In the genomic region with DNA sequence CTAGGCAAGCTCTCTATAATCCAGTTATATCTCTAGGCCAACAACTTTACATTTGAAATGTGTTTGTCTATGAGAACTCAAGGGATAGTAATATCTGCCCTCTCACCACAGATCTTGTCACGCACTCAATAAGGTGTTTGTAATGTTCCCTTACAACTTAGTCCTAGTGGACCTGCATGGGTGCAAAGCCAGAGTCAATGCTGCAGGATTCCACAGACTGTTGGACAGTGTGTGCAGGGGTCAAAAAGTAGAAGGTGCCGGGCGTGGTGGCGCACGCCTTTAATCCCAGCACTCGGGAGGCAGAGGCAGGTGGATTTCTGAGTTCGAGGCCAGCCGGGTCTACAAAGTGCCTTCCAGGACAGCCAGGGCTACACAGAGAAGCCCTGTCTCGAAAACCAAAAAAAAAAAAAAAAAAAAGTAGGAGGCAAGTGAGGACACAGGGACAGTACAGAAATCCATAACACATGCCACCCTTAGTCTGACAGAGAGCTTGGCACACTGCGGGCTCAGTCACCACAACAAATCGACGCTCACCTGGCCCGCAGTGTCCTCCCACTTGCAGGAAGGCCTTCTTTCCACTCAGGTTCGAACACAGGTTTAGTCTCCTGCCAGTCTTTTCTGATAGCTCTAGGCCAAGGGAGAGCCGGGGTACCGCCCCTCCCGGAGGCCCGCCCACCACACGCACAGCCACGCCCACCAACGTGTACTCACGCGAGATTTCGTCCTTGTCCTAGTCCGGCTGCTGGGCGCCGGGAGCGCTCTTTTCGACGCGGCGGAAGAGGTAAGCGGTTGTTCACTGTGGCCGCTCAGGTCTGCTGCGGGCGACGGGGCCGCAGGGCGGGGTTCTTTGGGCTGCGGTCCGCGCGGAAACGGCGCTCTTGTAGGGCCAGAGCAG, we compare ENCODE assay signal across 8 mouse cellular contexts. TPM values are rescaled to one million over a fixed set of nuclear protein-coding genes. Genes with fewer than 3 reads are reported as not detected.
DNase-seq lines count a peak whose midpoint lies in the region; ATAC-seq lines count a peak whose summit lies in the region.

A gene (plus strand): TSS at position 712 of the 895 bp plus-strand sequence.

- 13% methylated on average over 45 of the region's 45 CpGs for WGBS in hindbrain, embryonic 15.5 days

- no peaks in the 10 kb centered on the region for H3K27me3 ChIP-seq in hindbrain, embryonic 15.5 days

- peaks cover 24% of the 10 kb centered on the region for H3K36me3 ChIP-seq in hindbrain, embryonic 15.5 days

- H3K4me3 ChIP-seq in hindbrain, embryonic 15.5 days, result peak within 1 kb of the TSS; percentile 80

- peak; percentile 97 for DNase-seq in T-cell, adult 2 months (ENCODE audit: low spot score)
- peak; percentile 97 to 98 for DNase-seq in cerebellum, postnatal 36 days
- DNase-seq in frontal cortex, postnatal 36 days (ENCODE audit: low spot score in 2 of 2), result peak; percentile 96
- DNase-seq in left cerebral cortex, adult 11 months (ENCODE audit: low spot score), result peak; percentile 93
- peak; percentile 98 to 99 for DNase-seq in lung, postnatal 4 days
- DNase-seq in retina, postnatal 7 days (ENCODE audit: low read depth, low spot score), result peak; percentile 92
- DNase-seq in urinary bladder, adult 2 months (ENCODE audit: low spot score), result peak; percentile 96

- no peaks in the 10 kb centered on the region for H3K9me3 ChIP-seq in hindbrain, embryonic 15.5 days

- peak within 1 kb of the TSS; percentile 78 for H3K9ac ChIP-seq in hindbrain, embryonic 15.5 days

- peak within 1 kb of the TSS; percentile 88 for H3K27ac ChIP-seq in hindbrain, embryonic 15.5 days (replicated peaks)

- peaks cover 50% of the 10 kb centered on the region for H3K4me1 ChIP-seq in hindbrain, embryonic 15.5 days (replicated peaks)

- peak within 1 kb of the TSS; percentile 87 for H3K4me2 ChIP-seq in hindbrain, embryonic 15.5 days

- ATAC-seq in hindbrain, embryonic 15.5 days (ENCODE audit: low FRiP score, low read depth), result peak; percentile 99

RNA-seq across cellular contexts. Expression of the gene that starts here (rescaled TPM):
- 43.9 and 48.5 TPM in 2 replicates for polyA plus RNA-seq in hindbrain, embryonic 15.5 days (2015; fragmentation: Nextera tagmentation; extraction: Ambion mirVana)
- polyA plus RNA-seq in urinary bladder, adult 2 months (2012; rRNA removed), result 55.9 and 65.1 TPM in 2 replicates

Comparison
In these comparisons a context has a peak if more than half of its experiments do, and no peak if none do; other contexts are left out.
1. Peak in every context shown above with its lines: DNase-seq, ATAC-seq, H3K4me3 ChIP-seq and H3K27ac ChIP-seq.